Mouse (Mus musculus) intestine, embryonic 16.5 days (tissue): ENCODE data around the gene Diaph3. TPM values are rescaled to one million over a fixed set of nuclear protein-coding genes. Genes with fewer than 3 reads are reported as not detected.

ENCODE experiments used
- ATAC-seq: fragments of 200-750 bp; cut with Nextera tagmentation; 2 replicates; pipeline ENCODE4 v1.8.0; 2017; ENCODE audit warnings: moderate TSS enrichment, moderate library complexity
- H3K27ac ChIP-seq: fragments of 300-500 bp; sonication (generic); 2 replicates; pipeline ENCODE4 v1.5.1; 2014; ENCODE audit warnings: mild to moderate bottlenecking, low read length
- H3K27me3 ChIP-seq: fragments of 300-500 bp; sonication (generic); replicated peaks from 2 replicates; pipeline ENCODE4 v1.6.1; 2014; ENCODE audit warnings: low read length, control low read depth, mixed read lengths; ENCODE audit not compliant: control insufficient read depth, insufficient read depth
- H3K36me3 ChIP-seq: fragments of 300-500 bp; sonication (generic); 2 replicates; pipeline ENCODE4 v1.6.1; 2014; ENCODE audit warnings: low read length, control low read depth; ENCODE audit not compliant: control insufficient read depth, insufficient read depth
- H3K4me1 ChIP-seq: fragments of 300-500 bp; sonication (generic); 2 replicates; pipeline ENCODE4 v1.6.1; 2014; ENCODE audit warnings: low read length, control low read depth, mixed read lengths; ENCODE audit not compliant: control insufficient read depth, insufficient read depth
- H3K4me2 ChIP-seq: fragments of 300-500 bp; sonication (generic); 2 replicates; pipeline ENCODE4 v1.6.1; 2014; ENCODE audit warnings: low read depth, low read length, control low read depth
- H3K4me3 ChIP-seq: fragments of 300-500 bp; sonication (generic); 2 replicates; pipeline ENCODE4 v1.5.1; 2014; ENCODE audit warnings: mild to moderate bottlenecking, low read length
- H3K9ac ChIP-seq: fragments of 300-500 bp; sonication (generic); 2 replicates; pipeline ENCODE4 v1.6.1; 2014; ENCODE audit warnings: low read depth, low read length
- H3K9me3 ChIP-seq: fragments of 300-500 bp; sonication (generic); 2 replicates; pipeline ENCODE4 v1.6.1; 2016; ENCODE audit warnings: low read length, control low read depth; ENCODE audit not compliant: control insufficient read depth
- WGBS: fragments of 180-500 bp; shearing (Covaris S2); extraction: QIAGEN DNeasy Blood & Tissue Kit; methylation state at CpG from one replicate; pipeline ENCODE4 v1.1.7; 2014; 5-methylcytosine and 5-hydroxymethylcytosine counted together
- polyA plus RNA-seq: library from polyadenylated mRNA; unstranded; fragments of >200 nt; fragmentation: Nextera tagmentation; extraction: Ambion mirVana; gene quantifications from 2 replicates; pipeline ENCODE4 v1.2.1, GENCODE M21; 2015

Diaph3 gene
- polyA plus RNA-seq, 1 experiment from 2014 or later = 7.7 TPM

DNA sequence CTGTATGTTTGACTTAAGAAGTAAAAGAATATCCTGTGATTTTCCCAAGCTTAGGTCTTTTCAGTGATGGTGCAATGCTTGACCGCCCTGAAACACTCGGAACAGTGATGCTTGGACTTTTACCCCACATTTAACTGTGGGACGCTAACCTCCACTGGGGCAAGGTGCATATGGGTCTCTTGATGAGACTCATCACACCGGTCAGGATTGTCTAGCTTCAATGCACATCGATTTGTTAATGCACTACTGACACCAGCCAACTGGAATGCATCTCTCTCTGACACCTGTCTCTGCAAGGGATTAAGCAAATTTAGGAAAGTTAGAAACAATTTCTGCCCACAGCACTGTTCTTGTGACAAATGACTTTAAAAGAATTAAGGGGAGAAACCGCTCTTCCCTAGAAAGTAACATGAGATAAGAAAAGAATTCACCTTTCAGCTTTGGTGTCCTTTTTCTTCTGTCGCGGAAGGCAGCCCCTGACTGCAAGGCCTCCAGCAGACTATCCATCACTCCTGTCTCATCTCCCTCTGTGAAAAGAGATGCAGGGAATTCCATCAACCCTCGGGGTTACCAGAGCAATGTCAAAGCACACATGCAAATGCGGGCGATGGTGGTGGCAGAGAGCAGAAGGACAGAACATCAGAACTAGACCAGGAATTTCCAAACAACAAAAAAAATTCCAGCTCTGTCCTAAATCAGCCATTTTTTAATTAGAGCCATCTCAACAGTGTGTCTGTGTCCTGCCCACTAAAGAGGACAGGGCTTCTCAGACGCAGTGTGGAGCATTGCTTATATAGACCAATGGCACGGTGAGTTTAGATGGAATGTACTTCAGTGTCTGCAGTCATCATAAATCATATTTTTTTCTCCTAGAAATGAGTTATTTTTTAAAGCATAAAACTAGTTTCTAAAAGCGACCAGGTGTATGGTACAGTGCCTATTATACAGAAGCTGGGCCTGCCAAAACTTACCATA is 368.6 kb downstream of the Diaph3 start:
- no peak overlapping the region for H3K4me2 ChIP-seq
- ATAC-seq = no peak
- H3K9me3 ChIP-seq = no peaks in the 10 kb centered on the region
- H3K27me3 ChIP-seq = no peaks in the 10 kb centered on the region
- no peak overlapping the region for H3K4me3 ChIP-seq
- H3K9ac ChIP-seq = no peak overlapping the region
- no peak overlapping the region for H3K27ac ChIP-seq
- no peaks in the 10 kb centered on the region for H3K36me3 ChIP-seq
- WGBS = 66% methylated on average over 14 of the region's 14 CpGs
- H3K4me1 ChIP-seq = no peaks in the 10 kb centered on the region

DNA sequence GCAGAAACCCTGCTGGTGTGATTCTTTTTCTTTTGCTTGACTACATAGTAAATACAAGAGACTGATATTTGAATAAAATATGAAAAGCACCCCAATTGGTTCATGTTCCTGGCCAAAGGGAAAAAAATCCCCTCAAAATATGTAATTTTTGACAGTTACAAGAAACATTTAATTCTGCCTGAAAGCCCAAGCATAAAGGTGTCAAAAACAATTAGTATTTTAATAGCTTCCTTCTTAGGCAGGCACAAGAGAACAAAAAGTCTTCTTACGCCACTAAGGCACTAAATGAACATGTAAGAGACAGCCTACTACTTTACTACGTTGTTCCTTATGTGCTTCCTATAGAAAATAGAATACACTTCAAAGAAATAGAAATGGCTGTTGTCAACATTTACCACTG is 376.7 kb downstream of the Diaph3 start:
- Histone ChIP-seq H3K9ac (no peak overlapping the region), H3K4me1 (no peaks in the 10 kb centered on the region), H3K9me3 (no peaks in the 10 kb centered on the region), H3K36me3 (no peaks in the 10 kb centered on the region), H3K27ac (no peak overlapping the region), H3K4me3 (no peak overlapping the region), H3K4me2 (no peak overlapping the region), H3K27me3 (no peaks in the 10 kb centered on the region)
- ATAC-seq = no peak
- 87% methylated on average over 2 of the region's 2 CpGs for WGBS

DNA sequence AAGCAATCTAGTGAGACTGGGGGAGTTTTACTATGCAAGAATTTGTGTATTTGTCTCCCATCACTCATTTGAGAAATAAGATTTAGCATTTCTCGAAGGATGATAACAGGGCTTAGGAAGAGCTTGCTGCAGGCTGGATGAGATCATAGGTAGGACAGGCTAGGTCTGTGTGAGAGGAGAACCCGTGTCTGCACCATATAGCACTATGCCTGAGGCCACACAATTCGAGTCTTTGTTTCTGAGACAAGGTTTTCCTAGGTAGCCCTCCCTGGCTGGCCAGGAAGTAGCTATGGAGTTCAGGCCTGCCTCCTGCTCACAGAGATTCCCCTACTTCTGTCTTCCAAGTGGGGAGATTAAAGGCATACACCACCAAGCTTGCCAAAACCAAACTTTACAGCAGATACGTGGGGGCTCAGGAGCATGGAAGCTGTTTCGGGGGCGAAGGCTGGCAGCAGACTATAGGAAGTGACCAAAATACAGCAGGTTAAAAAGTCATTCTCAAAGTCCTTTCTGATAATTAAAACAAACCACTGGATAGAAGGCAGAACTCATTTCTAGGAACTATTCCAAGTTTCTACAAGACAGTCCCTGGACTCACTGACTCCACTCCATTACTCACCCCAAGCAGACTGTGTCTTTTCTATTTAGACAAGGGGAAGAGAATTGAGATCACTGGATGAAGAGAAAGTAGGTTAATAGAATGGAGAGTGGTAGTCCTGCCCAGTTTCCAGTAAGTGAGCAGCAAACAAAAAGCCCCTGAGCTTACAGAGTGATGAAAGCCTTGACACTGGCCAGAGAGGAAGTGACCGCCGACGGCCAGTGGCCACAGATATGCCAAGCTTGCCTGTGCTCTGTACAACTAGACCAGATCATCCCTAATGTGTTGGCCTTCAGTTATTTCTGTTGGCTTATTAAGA is 383.2 kb downstream of the Diaph3 start:
- H3K27ac ChIP-seq = peak overlapping the region; percentile 66
- H3K27me3 ChIP-seq = no peaks in the 10 kb centered on the region
- no peak overlapping the region for H3K9ac ChIP-seq
- H3K36me3 ChIP-seq = no peaks in the 10 kb centered on the region
- ATAC-seq = peak; percentile 70
- no peak overlapping the region for H3K4me3 ChIP-seq
- H3K4me1 ChIP-seq = no peaks in the 10 kb centered on the region
- H3K9me3 ChIP-seq = no peaks in the 10 kb centered on the region
- no peak overlapping the region for H3K4me2 ChIP-seq
- WGBS = 58% methylated on average over 9 of the region's 9 CpGs

DNA sequence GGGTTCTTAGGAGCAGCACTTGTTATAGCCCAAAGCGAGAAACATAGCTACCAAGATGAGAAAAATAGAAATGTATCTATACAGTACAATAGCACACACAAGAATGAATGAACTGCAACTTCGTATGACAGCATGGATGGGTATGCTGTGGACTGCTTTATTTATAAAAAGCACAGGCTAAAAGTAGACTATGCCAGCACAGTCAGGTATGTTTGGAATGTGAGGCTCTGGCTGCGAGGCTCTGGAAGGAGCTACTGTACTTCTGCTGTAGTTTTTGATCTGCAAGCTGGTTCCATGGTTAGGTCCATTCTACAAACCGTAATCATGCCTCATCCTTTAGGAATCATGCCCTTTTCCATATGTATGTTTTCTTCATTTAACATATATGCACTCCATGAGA is 383.9 kb downstream of the Diaph3 start:
- no peaks in the 10 kb centered on the region for H3K27me3 ChIP-seq
- H3K36me3 ChIP-seq = no peaks in the 10 kb centered on the region
- H3K4me1 ChIP-seq = no peaks in the 10 kb centered on the region
- no peak overlapping the region for H3K27ac ChIP-seq
- WGBS = 62% methylated on average over 4 of the region's 4 CpGs
- H3K9ac ChIP-seq = no peak overlapping the region
- no peak overlapping the region for H3K4me2 ChIP-seq
- no peak for ATAC-seq
- H3K9me3 ChIP-seq = no peaks in the 10 kb centered on the region
- no peak overlapping the region for H3K4me3 ChIP-seq

DNA sequence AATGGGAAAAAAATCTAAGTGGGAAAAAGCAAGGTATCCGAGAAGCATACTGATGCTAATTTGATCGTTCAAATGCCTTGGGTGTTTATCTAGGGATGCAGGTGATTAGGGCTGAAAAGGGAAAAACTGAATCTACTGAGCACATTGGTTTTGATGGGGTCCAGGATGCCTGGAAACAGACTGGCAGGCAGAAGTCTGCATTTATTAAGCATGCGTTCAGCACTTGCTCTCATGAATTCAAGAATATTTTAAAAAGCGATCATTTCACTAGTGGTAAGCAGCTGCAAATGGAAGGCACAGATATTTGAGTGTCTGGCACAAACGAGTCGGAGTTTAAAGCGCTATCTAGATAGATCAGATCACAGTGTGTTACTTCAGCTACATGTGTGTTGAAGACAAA is 390.7 kb downstream of the Diaph3 start:
- WGBS = 88% methylated on average over 7 of the region's 7 CpGs
- no peak overlapping the region for H3K27ac ChIP-seq
- H3K4me1 ChIP-seq = no peaks in the 10 kb centered on the region
- H3K9ac ChIP-seq = no peak overlapping the region
- no peak overlapping the region for H3K4me2 ChIP-seq
- no peaks in the 10 kb centered on the region for H3K9me3 ChIP-seq
- ATAC-seq = no peak
- no peaks in the 10 kb centered on the region for H3K27me3 ChIP-seq
- no peak overlapping the region for H3K4me3 ChIP-seq
- no peaks in the 10 kb centered on the region for H3K36me3 ChIP-seq

DNA sequence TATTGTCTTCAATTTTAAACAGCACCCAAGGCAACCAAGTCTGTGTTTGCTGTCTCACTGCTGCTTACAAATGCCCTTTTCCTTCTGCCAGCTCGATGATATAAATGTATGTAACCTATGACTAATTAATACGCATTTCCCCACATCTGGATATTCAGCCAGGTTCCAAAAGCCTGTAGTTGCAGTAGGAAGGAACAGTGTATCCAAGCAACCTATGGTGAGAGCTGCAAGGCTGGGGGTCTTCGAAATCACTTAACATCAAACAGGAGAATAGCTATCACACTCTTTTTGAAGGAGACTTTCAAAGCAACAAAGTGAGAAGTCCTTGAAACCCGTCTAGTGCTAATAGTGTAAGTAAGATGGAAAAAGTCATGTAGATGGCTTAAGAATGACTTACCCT is 391.6 kb downstream of the Diaph3 start:
- Histone ChIP-seq H3K4me3 (no peak overlapping the region), H3K4me1 (no peaks in the 10 kb centered on the region), H3K9me3 (no peaks in the 10 kb centered on the region), H3K9ac (no peak overlapping the region), H3K36me3 (no peaks in the 10 kb centered on the region), H3K27ac (no peak overlapping the region), H3K27me3 (no peaks in the 10 kb centered on the region), H3K4me2 (no peak overlapping the region)
- ATAC-seq = no peak
- 75% methylated on average over 4 of the region's 4 CpGs for WGBS

DNA sequence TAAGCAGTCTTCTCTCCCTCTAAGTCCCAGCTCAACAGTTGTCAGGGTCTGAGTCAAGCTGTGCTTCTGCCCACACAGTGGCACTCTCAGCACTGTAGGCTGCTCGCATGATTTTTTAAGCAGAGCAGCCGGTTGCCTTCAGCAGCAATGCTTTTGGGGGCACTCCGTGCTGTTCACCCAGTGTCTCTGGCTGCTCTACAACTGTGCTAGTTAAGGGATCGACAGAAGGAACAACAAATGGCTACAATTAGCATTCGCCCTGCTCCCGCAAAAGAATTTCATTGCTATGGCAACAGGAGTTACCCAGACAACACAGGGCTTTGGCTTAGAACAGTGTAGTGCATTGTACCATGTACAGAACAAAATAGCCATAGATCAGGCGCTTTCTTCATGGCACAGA is 392.2 kb downstream of the Diaph3 start:
- 40% methylated on average over 7 of the region's 7 CpGs for WGBS
- H3K4me1 ChIP-seq = no peaks in the 10 kb centered on the region
- H3K27me3 ChIP-seq = no peaks in the 10 kb centered on the region
- no peaks in the 10 kb centered on the region for H3K36me3 ChIP-seq
- no peak overlapping the region for H3K9ac ChIP-seq
- peak; percentile 50 for ATAC-seq
- H3K27ac ChIP-seq = no peak overlapping the region
- no peak overlapping the region for H3K4me2 ChIP-seq
- H3K4me3 ChIP-seq = no peak overlapping the region
- H3K9me3 ChIP-seq = no peaks in the 10 kb centered on the region

DNA sequence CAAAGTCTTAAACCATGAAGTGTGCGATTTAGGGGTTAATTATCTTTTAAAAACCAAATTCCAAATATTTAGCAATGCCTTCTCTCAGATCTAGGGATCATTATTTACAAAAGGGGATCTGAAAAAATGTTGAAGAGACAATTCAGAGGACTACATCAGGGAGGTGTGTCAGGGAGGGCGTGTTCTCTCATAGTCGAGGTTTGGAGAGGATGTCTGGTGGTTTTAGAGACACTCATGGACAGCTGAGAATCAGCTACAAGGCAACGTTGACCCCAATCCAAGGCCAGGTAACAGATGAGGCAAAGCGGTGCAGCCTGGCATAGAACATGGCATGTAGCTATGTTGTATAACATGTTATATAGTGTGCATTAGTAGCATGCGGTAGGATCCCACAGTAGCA is 396.5 kb downstream of the Diaph3 start:
- H3K9ac ChIP-seq = no peak overlapping the region
- no peak for ATAC-seq
- no peaks in the 10 kb centered on the region for H3K4me1 ChIP-seq
- H3K36me3 ChIP-seq = no peaks in the 10 kb centered on the region
- WGBS = 81% methylated on average over 6 of the region's 6 CpGs
- no peaks in the 10 kb centered on the region for H3K9me3 ChIP-seq
- H3K27ac ChIP-seq = no peak overlapping the region
- no peak overlapping the region for H3K4me2 ChIP-seq
- no peak overlapping the region for H3K4me3 ChIP-seq
- H3K27me3 ChIP-seq = no peaks in the 10 kb centered on the region

DNA sequence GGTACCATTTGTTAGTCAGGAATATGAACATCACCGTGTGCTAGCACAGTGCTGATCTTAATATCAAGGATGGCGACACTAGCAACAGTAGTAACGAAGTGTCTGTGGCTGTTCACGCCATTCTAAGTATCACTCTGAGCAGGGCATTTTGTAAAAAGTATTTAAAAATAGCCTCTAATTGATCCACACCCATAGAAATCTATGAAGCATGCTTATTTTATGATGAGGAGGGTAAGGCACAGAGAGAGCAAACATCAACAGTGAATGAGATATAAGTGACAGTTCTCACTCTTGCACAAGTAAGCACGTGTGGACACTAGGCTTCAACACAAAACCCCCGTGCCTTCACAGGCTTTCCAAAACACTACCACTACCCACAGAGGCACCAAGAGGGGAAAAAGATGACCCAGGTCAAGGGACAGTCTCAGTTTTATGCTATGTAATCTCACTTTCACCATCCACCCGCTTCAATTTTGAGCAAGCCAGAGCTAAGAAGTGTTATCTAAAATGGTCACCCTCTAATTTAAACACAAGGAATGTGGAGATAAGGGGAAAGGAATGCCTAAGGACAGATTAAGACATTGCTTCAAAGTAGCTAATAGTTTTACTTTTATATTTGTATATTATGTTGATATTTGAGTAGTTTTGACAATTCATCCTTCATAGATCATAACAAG is 399.0 kb downstream of the Diaph3 start:
- ATAC-seq = no peak
- no peaks in the 10 kb centered on the region for H3K36me3 ChIP-seq

More for the DNA sequence above, 399.0 kb downstream of the Diaph3 start:
- Histone ChIP-seq H3K4me3 (no peak overlapping the region), H3K4me2 (no peak overlapping the region), H3K27me3 (no peaks in the 10 kb centered on the region), H3K27ac (no peak overlapping the region), H3K9me3 (no peaks in the 10 kb centered on the region), H3K4me1 (no peaks in the 10 kb centered on the region), H3K9ac (no peak overlapping the region)
- WGBS = 86% methylated on average over 7 of the region's 7 CpGs
